Mouse (Mus musculus) midbrain, embryonic 11.5 days (tissue): ENCODE measurements around the gene Rptor. TPM values are rescaled to one million over a fixed set of nuclear protein-coding genes. Genes with fewer than 3 reads are reported as not detected.
A peak's percentile ranks its signal among the peaks of the same experiment; 100 is the strongest.
"Not testable (repeated sequence)": the region's sequence is repeated elsewhere in the genome, so short reads cannot be mapped to it uniquely, and the experiment has no call there.

Experiments used
- ATAC-seq: fragments of 200-750 bp; cut with Nextera tagmentation; 2 replicates; pipeline ENCODE4 v1.8.0; 2017; ENCODE audit warnings: moderate TSS enrichment, moderate library complexity; ENCODE audit not compliant: low FRiP score
- DNase-seq: peaks from one replicate; pipeline ENCODE4 v3.0.0; 2015; ENCODE audit warnings: low spot score; ENCODE audit errors: missing footprints
- H3K27ac ChIP-seq: fragments of 300-500 bp; sonication (generic); 2 replicates; pipeline ENCODE4 v1.5.1; 2014; ENCODE audit warnings: low read depth, low read length
- H3K27me3 ChIP-seq: fragments of 300-500 bp; sonication (generic); 2 replicates; pipeline ENCODE4 v1.6.1; 2014; ENCODE audit warnings: mild to moderate bottlenecking, low read length, moderate library complexity, mixed read lengths; ENCODE audit not compliant: control insufficient read depth, insufficient read depth
- H3K36me3 ChIP-seq: fragments of 300-500 bp; sonication (generic); 2 replicates; pipeline ENCODE4 v1.6.1; 2014; ENCODE audit warnings: mild to moderate bottlenecking, low read length, moderate library complexity, mixed read lengths; ENCODE audit not compliant: control insufficient read depth, insufficient read depth
- H3K4me1 ChIP-seq: fragments of 300-500 bp; sonication (generic); 2 replicates; pipeline ENCODE4 v1.6.1; 2014; ENCODE audit warnings: low read length; ENCODE audit not compliant: control insufficient read depth, insufficient read depth
- H3K4me2 ChIP-seq: fragments of 300-500 bp; sonication (generic); 2 replicates; pipeline ENCODE4 v1.6.1; 2014; ENCODE audit warnings: mild to moderate bottlenecking, moderate library complexity
- H3K4me3 ChIP-seq: fragments of 300-500 bp; sonication (generic); 2 replicates; pipeline ENCODE4 v1.5.1; 2014; ENCODE audit warnings: low read depth, low read length
- H3K9ac ChIP-seq: fragments of 300-500 bp; sonication (generic); 2 replicates; pipeline ENCODE4 v1.6.1; 2014; ENCODE audit warnings: low read length
- H3K9me3 ChIP-seq: fragments of 300-500 bp; sonication (generic); 2 replicates; pipeline ENCODE4 v1.6.1; 2016; ENCODE audit warnings: low read length; ENCODE audit not compliant: control insufficient read depth
- WGBS: fragments of 180-500 bp; shearing (Covaris S2); extraction: QIAGEN DNeasy Blood & Tissue Kit; methylation state at CpG from one replicate; pipeline ENCODE4 v1.1.7; 2014; 5-methylcytosine and 5-hydroxymethylcytosine counted together
- polyA plus RNA-seq: library from polyadenylated mRNA; unstranded; fragments of >200 nt; fragmentation: Nextera tagmentation; extraction: Ambion mirVana; gene quantifications from 2 replicates; pipeline ENCODE4 v1.2.1, GENCODE M21; 2014

Gene Rptor
- polyA plus RNA-seq, 1 experiment from 2014 or later: 11.1 TPM

GRCm38 (mm10) chr11:119653336-119653735, 50.6 kb downstream of the Rptor start:
- Histone ChIP-seq H3K36me3 (no peaks in the 10 kb centered on the region), H3K27me3 (no peaks in the 10 kb centered on the region), H3K4me2 (no peak overlapping the region), H3K4me1 (peaks cover 7% of the 10 kb centered on the region), H3K27ac (no peak overlapping the region), H3K9me3 (no peaks in the 10 kb centered on the region), H3K4me3 (no peak overlapping the region), H3K9ac (no peak overlapping the region)
- WGBS: 90% methylated on average over 9 of the region's 9 CpGs
- no peak for DNase-seq
- ATAC-seq: no peak

GRCm38 (mm10) chr11:119657534-119657933, 54.8 kb downstream of the Rptor start:
- Histone ChIP-seq H3K9me3 (no peaks in the 10 kb centered on the region), H3K27me3 (no peaks in the 10 kb centered on the region), H3K4me2 (no peak overlapping the region), H3K4me1 (no peaks in the 10 kb centered on the region), H3K4me3 (no peak overlapping the region), H3K27ac (no peak overlapping the region), H3K9ac (no peak overlapping the region), H3K36me3 (no peaks in the 10 kb centered on the region)
- ATAC-seq (no peak), DNase-seq (no peak)
- 89% methylated on average over 6 of the region's 6 CpGs for WGBS

GRCm38 (mm10) chr11:119659296-119659695, 56.6 kb downstream of the Rptor start:
- Histone ChIP-seq H3K4me2 (no peak overlapping the region), H3K27ac (no peak overlapping the region), H3K27me3 (no peaks in the 10 kb centered on the region), H3K36me3 (no peaks in the 10 kb centered on the region), H3K9me3 (no peaks in the 10 kb centered on the region), H3K9ac (no peak overlapping the region), H3K4me3 (no peak overlapping the region), H3K4me1 (no peaks in the 10 kb centered on the region)
- WGBS: 95% methylated on average over 3 of the region's 3 CpGs
- ATAC-seq (no peak), DNase-seq (no peak)

GRCm38 (mm10) chr11:119661479-119661878, 58.8 kb downstream of the Rptor start:
- DNase-seq: not testable (repeated sequence)
- WGBS: 36% methylated on average over 3 of the region's 4 CpGs

GRCm38 (mm10) chr11:119663876-119664275, 61.2 kb downstream of the Rptor start:
- 92% methylated on average over 2 of the region's 2 CpGs for WGBS
- ATAC-seq (no peak), DNase-seq (no peak)
- Histone ChIP-seq H3K9ac (no peak overlapping the region), H3K9me3 (no peaks in the 10 kb centered on the region), H3K4me1 (no peaks in the 10 kb centered on the region), H3K27ac (no peak overlapping the region), H3K4me3 (no peak overlapping the region), H3K36me3 (no peaks in the 10 kb centered on the region), H3K4me2 (no peak overlapping the region), H3K27me3 (no peaks in the 10 kb centered on the region)

More at GRCm38 (mm10) chr11:119661479-119661878, 58.8 kb downstream of the Rptor start:
- H3K4me3 ChIP-seq, H3K36me3 ChIP-seq, H3K9me3 ChIP-seq, ATAC-seq, H3K27me3 ChIP-seq, H3K9ac ChIP-seq, H3K27ac ChIP-seq, H3K4me1 ChIP-seq, H3K4me2 ChIP-seq: not testable (repeated sequence)

- Histone ChIP-seq H3K4me1 (no peaks in the 10 kb centered on the region), H3K4me3 (no peak overlapping the region), H3K9me3 (no peaks in the 10 kb centered on the region), H3K4me2 (no peak overlapping the region), H3K9ac (no peak overlapping the region), H3K27me3 (no peaks in the 10 kb centered on the region), H3K27ac (no peak overlapping the region), H3K36me3 (no peaks in the 10 kb centered on the region)
- 87% methylated on average over 10 of the region's 10 CpGs for WGBS
- ATAC-seq: no peak
- DNase-seq: no peak
Measured at GRCm38 (mm10) chr11:119664678-119665307, 62.1 kb downstream of the Rptor start.

GRCm38 (mm10) chr11:119665308-119665702, 62.6 kb downstream of the Rptor start:
- Histone ChIP-seq H3K36me3 (no peaks in the 10 kb centered on the region), H3K9me3 (no peaks in the 10 kb centered on the region), H3K9ac (no peak overlapping the region), H3K27ac (no peak overlapping the region), H3K4me1 (no peaks in the 10 kb centered on the region), H3K4me2 (no peak overlapping the region), H3K27me3 (no peaks in the 10 kb centered on the region), H3K4me3 (no peak overlapping the region)
- ATAC-seq (no peak), DNase-seq (no peak)
- WGBS: 91% methylated on average over 5 of the region's 5 CpGs

- H3K9me3 ChIP-seq: no peaks in the 10 kb centered on the region
- H3K36me3 ChIP-seq: no peaks in the 10 kb centered on the region
- no peak overlapping the region for H3K9ac ChIP-seq
- H3K4me2 ChIP-seq: no peak overlapping the region
- WGBS: 37% methylated on average over 2 of the region's 2 CpGs
- no peaks in the 10 kb centered on the region for H3K27me3 ChIP-seq
- no peak for ATAC-seq
- H3K4me3 ChIP-seq: no peak overlapping the region
- DNase-seq: no peak
- H3K27ac ChIP-seq: 0 out of 2 replicates have a peak overlapping the region, but pooled peaks have one; percentile 3
- no peaks in the 10 kb centered on the region; the same call in 1 of the 2 replicates for H3K4me1 ChIP-seq
Measured at GRCm38 (mm10) chr11:119666567-119667108, 63.9 kb downstream of the Rptor start.

- H3K4me2 ChIP-seq: no peak overlapping the region
- H3K9me3 ChIP-seq: no peaks in the 10 kb centered on the region
- H3K27me3 ChIP-seq: no peaks in the 10 kb centered on the region
- H3K4me3 ChIP-seq: no peak overlapping the region
- ATAC-seq: no peak
- H3K27ac ChIP-seq: no peak overlapping the region
- H3K36me3 ChIP-seq: no peaks in the 10 kb centered on the region
- no peak overlapping the region for H3K9ac ChIP-seq
- no peaks in the 10 kb centered on the region; the same call in 1 of the 2 replicates for H3K4me1 ChIP-seq
- DNase-seq: no peak
- WGBS: 78% methylated on average over 11 of the region's 11 CpGs
Measured at GRCm38 (mm10) chr11:119670690-119671666, 68.3 kb downstream of the Rptor start.
